Mouse (Mus musculus) mouse trophoblast stem cell (cell line): ENCODE measurements around the gene 2610528A11Rik.

Source experiments
- in situ Hi-C, 2 experiments: fragments of 300-500 bp; cut with MseI, MboI; formaldehyde crosslinking; loops; 2 replicates in 1 of 2; 3 replicates in 1 of 2; pipeline ENCODE4 v1.15.1; 2025

2610528A11Rik gene

GRCm38 (mm10) chr14:37094436-37094835 is 19.4 kb downstream of the 2610528A11Rik start:
- in situ Hi-C loops, result no loop called here

DNA sequence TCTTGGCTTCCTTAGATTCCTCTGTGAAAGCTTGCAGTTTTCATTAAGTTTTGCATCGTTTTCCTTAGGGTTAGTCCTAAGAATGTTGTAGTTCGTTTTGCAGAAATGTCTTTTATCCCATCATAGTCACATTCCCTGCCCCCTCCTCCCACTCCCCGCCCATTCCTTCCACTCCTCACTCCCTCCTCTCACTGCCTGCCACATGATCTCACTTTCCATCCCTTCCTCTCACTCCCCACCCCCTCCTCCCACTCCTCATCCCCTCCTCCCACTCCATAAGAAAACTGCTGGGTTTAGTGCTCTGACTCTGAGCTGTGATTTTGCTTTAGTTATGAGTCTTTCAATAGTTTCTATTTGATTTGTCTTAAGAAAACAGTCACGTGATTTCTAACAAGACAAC is 30.1 kb downstream of the 2610528A11Rik start:
- in situ Hi-C loops, result no loop called here

GRCm38 (mm10) chr14:37080724-37081123 is 33.1 kb downstream of the 2610528A11Rik start:
- in situ Hi-C loops, result no loop called here

- in situ Hi-C loops, result no loop called here
Observed at GRCm38 (mm10) chr14:37068516-37068915, 45.3 kb downstream of the 2610528A11Rik start.

GRCm38 (mm10) chr14:37067629-37068028 is 46.2 kb downstream of the 2610528A11Rik start, which contains the start of gene Lrit2:
Gene Lrit2, plus strand, starts transcription at chr14:37067929.
- in situ Hi-C loops, result no loop called here

DNA sequence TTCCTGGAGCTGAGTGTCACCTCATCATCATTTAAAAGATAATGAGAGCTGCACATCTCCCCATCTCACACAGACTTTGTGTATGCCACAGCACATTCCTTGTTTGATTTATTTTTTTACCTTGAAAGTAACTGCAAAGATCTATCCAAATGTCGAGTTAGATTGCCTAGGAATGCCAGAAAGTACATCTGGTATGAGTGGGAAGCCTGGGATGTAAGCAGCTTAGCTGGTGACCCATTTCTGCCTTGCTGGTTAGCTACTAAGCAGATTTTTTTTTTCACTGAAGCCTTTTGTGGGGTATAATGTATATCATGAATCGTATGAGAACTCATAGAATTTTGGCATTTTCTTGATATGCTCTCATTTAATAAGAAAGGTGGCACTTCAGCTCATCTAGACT is 47.2 kb downstream of the 2610528A11Rik start:
- in situ Hi-C loops, result no loop called here

- in situ Hi-C loops, result no loop called here
Observed at GRCm38 (mm10) chr14:37064849-37065248, 49.0 kb downstream of the 2610528A11Rik start.
